Mouse (Mus musculus): ENCODE measurements at regions not wholly inside any gene's neighbourhood (a gene's known extent, or its start where the extent isn't known, plus 50 kb on each side); places are given as distances from the start of the nearest gene placed in this dataset.
"Not testable (repeated sequence)": the region's sequence is repeated elsewhere in the genome, so short reads cannot be mapped to it uniquely, and the experiment has no call there.

DNA sequence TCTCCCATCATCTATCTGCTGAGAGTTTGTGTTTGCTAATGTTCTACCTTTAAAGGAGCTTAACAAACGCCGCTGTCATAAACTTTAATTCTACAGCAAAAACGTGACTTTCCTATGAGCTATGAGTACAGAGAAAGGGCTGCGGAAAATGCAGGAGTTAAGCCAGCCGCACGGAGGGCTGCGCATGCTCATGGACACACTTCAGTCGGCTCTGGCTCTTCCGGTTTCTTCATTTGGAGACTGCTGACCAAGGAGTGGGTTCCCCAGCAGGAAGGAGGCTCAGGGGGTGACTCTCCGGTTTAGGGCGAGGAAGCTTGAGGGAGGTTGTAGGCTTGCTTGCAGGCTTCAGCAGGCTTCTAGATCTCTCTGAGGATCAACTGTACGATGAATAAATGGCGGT lies 59.3 kb downstream of the Sox2 start:
- no peak for DNase-seq (ENCODE audit: low read depth, low spot score)

DNA sequence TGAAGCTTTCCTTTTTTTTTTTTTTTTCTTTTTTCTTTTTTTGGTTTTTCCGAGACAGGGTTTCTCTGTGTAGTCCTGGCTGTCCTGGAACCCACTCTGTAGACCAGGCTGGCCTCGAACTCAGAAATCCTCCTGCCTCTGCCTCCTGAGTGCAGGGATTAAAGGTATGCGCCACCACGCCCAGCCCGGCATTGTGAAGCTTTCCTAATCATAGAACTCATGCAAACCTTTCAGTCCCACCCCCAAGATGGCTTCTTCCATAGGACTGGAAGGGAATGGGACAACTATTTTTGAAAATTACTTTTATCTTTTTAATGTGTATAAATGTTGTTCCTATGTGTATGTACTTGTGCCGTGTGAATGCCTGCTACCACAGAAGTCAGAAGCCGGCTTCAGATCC lies 61.9 kb downstream of the Sox2 start:
- DNase-seq (ENCODE audit: low read depth, low spot score), result not testable (repeated sequence)

DNA sequence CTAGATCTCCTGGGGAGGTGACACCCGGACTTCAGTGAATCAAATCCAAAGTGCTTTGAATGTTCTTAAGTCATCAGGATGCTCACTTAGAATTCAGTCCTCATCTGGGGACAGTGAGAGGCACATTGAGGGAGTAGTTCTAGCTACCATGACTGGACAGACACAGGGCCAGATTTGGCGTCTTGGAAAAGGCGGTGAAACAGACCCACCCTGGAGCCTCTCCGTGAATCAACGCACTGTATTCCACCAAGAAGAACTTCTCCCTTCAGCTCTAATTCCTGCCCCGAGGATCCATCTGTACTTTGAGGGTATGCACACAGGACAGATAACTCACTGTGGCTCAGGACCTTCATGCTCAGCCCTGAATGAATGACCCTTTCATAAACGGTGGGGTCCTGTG lies 72.3 kb downstream of the Sox2 start:
- DNase-seq (ENCODE audit: low read depth, low spot score), result no peak

DNA sequence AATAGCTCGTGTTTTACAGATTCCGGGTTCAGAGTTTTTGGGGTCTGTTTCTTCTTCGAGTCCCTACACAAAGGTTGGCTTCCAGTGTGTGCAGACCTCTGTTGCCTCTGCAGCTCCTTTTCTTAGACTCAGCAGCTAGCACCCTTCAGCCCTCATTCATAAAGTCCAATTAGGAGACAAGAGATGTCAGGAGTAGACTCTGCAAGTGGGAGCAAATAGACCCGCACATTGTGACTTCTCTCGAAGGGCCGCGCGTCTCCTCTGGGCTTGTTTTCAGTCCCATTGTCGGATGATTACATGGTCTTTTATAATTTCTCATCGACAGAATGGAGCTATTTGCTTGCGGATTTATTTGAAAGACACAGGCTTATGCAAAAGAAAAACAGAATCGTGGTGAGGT lies 76.8 kb downstream of the Sox2 start:
- DNase-seq (ENCODE audit: low read depth, low spot score), result no peak

DNA sequence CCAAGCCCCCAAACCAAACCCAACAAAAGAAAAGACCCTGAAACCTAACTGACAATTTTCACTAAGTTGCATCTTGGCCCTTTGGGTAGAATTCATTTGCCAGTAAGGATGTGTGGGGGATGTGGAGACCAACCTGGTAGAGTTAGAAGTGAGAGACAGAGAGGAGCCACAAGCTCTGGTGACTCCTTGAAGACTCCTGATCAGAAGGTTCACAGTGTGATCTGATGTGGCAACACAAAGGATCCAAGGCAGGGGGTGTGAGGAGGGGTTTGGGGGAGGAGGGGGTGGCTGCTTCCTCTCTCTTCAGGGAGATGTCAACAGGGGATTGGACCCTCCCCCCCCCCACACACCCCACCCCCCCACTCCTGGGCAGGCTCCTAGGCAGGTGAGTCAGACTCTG lies 78.1 kb downstream of the Sox2 start:
- DNase-seq (ENCODE audit: low read depth, low spot score), result no peak

DNA sequence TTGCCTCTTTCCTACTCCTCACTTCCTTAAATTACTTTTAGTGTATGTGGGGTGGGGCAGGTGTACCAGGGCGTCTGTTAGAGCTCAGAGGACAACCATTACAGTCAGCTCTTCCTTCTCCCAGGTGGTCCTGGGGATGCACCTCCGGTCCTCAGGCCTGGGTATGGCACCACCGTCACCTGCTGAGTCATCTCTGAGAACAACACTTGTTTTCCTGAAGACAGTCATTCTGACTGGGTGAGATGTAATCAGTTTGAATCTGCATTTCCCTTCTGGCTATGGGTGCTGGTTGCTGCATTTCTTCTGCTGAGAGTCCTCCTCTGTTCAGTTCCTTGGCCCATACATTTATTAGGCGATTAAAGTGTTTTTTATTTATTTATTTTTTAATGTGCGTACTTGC lies 84.8 kb downstream of the Sox2 start:
- no peak for DNase-seq (ENCODE audit: low read depth, low spot score)

DNA sequence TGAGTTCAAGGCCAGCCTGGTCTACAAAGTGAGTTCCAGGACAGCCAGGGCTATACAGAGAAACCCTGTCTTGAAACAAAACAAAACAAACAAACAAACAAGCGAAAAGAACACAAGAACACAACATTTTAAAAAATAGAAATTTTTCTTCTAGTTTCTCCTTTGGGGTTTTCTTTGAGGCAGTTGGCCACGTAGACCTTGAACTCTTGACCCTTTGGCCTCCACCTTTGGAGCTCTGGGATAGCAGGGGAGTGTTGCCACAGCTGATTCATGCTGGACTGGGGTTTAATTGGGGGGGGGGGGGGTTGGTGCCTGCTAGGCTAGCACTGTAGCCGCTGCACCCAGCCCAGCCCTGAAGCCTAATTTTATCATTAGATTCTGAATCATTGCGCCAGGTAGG lies 87.8 kb downstream of the Sox2 start:
- no peak for DNase-seq (ENCODE audit: low read depth, low spot score)

DNA sequence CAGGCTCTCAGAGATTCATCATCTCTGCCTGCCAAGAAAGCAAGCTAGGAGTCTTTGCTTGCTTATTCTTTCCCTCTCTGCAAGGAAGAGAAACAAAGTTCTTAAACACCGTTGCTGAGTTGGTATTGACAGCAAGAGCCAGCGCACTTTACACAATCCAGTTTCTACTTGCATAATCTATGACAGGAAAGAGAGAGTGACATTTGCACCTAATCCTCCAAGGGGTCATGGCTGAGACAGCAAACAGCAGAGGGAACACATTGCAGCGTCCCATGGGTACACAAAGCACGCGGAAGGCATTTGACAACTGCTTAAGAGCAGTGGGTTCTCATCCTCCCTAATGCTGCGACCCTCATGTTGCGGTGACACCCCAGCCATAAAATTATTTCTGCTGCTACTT lies 88.7 kb downstream of the Sox2 start:
- DNase-seq (ENCODE audit: low read depth, low spot score), result no peak

DNA sequence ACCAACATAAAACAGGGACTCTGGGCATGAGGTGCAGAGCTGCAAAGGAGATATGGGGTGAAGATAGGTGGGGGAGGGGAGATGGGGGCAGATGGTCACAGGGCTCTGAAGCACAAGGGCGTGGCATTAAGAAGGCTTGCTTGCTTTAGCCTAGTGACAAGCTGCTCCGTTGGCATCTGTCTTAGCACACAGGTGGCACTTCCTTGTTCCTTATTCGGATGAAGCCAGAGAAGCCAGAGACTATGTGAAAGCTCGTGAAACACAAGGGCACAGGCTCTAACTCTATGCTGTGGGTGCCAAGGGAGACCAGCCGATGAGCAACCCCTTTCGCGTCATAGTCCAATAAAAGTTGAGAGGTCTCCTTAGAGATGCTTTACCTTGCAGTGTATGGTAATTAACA lies 89.5 kb downstream of the Sox2 start:
- no peak for DNase-seq (ENCODE audit: low read depth, low spot score)

DNA sequence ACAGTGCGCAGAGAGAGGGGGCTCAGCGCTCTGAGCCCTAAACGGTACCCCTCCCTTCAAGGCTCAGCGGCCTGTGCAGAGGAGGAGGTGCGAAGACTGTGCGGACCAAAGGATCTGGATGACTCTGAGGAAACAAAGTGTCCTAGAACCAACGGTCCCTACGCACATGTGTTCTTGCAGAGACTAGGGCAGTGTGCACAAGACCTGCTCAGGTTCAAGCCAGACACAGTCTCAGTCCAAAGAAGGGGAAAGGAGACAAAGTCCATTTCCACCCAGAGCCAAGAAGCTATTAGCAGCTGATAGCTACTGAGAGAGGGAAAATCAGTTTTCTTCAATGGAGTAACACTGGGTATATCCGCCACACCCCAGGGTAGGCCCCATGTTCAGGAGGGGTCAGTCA lies 89.9 kb downstream of the Sox2 start:
- no peak for DNase-seq (ENCODE audit: low read depth, low spot score)

DNA sequence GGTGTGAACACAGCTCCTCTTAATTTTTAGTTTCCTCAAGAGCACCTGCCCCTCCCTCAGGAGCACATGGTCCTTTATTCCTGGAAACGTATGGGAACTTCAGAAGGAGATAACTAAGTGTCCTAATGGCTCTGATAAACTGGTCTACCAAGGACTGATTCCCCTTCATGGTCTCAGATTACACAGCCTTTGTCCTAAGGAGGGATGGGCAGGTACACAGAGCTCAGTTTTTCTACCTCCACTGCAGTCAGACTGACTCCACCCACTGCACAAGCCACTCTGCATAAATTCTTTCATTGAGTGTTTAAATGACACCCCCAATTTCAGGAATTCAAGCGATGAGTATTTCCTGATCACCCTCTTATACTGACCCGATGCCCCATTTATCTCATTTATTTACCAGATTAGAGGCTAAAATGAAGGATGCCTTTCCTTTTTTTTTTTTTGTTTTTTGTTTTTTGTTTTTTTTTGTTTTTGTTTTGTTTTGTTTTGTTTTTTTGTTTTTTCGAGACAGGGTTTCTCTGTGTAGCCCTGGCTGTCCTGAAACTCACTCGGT lies 95.1 kb downstream of the Sox2 start:
- no peak for DNase-seq (ENCODE audit: low read depth, low spot score)

DNA sequence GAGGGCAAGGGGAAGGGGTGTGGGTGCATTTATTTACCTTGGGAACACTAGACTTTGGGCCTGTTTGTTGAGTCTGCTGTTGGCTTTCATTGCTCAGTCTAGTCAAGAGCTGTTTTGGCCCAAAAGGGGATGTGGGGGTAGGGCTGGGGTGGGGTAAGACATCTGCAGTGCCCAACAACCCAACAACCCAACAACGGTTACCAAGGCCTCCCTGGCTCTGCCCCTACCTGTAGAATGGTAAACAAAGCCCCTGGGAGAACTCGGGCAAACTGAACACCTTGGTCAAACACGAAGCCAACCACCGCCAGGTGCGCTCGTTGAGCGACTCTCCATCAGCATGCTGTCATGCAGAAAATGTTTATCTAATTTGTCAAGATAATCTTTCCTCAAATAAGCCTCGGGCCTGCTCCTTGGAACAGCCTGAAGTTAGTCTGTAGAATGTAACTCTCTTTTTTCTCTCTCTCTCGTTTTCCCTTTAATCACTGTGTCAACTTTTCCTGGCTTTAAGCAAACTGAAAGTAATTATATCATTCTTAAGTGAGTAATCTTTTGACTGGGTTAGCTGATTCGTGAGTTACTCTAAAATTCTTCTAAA lies 97.4 kb downstream of the Sox2 start:
- no peak for DNase-seq (ENCODE audit: low read depth, low spot score)

DNA sequence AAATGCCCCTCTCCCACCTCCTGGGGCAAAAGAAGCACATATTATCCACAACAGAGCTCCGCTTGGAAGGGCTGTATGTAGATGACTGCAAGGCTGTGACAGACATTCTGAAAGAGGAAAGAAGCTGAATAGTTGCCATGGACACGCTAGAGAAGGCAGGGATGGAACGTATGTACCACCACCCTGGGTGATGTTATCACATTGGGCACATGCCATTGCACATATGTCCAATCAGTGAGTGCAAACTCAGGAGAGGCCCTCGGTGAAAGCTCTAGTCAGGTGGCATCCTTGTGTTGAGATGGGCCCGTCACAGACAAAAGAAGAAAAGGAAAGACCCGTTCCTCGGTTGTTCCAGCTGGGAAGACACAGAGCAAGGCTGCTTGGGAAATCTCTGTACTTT lies 99.8 kb downstream of the Sox2 start:
- no peak for DNase-seq (ENCODE audit: low read depth, low spot score)

DNA sequence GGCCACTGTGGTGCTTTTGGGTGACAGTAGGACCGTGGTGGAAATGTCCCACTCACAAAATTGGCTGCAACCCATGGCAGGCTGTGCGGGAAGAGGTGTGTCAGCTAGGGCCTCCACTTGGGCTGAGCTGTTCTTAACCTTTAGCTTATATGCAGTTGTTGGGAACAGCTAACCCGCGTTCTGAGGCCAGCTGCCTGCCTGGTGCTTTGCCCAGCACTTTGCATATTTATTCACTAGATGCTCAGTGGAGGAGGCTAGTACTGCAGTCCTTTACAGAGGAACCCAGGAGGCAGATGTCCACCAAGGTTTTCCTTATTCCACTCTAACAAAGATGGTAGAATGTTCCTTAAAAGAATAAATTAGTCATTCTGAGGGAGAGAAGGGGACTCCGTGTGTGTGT lies 101.3 kb downstream of the Sox2 start:
- no peak for DNase-seq (ENCODE audit: low read depth, low spot score)

DNA sequence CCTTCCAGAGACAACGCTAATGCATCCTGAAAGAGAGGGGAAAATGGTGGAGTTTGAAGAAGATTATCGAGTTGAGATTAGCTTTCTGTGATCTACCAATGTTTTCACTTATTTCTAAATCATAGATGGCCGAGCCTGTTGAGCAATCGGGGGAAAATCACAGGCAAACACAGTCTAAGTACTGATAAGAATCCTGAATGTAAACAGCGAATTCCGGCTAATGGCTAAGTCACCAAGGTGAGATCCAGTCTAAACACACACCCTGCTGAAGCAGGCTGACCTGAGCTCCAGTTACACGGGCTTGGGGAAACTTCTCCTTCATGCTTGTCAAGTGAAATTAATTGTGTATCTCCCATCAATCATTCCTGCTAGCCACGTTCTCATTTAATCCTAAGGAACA lies 103.4 kb downstream of the Sox2 start:
- DNase-seq (ENCODE audit: low read depth, low spot score), result no peak

DNA sequence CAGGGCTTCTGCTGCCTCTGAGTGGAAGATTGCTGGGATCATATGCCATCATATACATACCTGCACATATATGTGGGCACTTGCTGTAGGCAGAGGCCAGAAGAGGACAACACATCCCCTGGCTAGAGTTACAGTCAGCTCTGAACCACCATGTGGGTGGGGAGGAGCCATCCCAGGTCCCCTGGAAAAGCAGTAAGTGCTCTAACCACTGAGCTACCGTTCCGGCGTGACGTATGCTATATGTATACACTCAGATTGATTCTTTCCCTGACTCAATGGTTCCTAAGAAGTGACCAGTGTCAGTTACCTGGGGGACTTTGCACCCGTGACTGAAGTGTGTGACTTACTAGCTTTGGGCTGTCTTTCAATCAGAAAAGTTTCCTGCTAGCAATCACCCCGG lies 104.6 kb downstream of the Sox2 start:
- DNase-seq (ENCODE audit: low read depth, low spot score), result no peak

DNA sequence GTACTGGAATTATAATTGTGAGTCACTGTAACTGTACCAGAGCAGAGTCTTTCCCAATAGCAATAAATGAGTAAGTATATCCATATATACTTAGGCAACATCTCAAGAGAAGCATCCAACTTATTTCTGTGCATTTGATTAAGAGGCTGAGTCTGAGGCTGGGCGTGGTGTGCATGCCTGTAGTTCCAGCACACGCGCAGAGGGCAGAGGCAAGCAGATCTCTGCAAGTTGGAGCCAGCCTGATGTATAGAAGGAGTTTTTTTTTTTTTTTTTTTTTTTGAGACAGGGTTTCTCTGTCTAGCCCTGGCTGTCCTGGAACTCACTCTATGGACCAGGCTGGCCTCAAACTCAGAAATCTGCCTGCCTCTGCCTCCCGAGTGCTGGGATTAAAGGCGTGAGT lies 105.1 kb downstream of the Sox2 start:
- not testable (repeated sequence) for DNase-seq (ENCODE audit: low read depth, low spot score)

DNA sequence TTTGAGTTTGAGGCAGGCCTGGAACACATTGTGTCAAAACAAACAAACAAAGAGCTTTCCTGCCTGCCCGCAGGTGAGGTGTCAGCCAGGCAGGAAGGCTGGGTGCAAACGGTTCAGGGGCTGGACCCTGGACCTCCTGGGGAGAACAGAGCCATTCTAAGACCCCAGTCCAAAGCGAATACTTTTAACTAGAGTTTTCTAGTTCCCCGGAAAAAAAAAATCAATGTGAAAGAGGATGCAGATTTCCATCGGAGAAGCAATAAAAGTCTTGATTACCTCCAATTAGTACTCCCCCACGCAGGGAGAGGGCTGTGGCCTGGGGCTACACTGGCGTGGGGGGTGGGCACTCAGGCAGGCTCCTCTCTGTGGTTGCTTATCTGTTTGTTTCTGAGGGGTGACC lies 106.4 kb downstream of the Sox2 start:
- DNase-seq (ENCODE audit: low read depth, low spot score), result no peak

DNA sequence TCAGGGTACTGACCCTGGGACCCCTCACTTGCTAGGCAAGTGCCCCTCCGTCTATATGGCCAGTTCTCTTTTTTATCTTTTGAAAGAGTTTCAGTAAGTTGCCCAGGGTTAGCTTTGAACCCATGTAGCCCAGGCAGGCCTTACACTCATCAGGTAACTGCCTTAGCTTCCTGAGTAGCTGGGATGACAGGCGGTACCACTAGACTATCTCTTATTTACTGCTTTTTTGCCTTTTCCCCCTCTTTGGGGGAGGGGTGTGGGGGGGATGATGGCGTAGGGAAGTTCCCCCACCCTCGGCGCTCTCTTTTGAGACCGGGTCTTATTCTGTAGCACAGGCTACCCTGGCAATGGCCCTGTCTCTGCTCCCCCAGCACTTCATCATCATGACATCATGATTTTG lies 106.9 kb downstream of the Sox2 start:
- no peak for DNase-seq (ENCODE audit: low read depth, low spot score)

DNA sequence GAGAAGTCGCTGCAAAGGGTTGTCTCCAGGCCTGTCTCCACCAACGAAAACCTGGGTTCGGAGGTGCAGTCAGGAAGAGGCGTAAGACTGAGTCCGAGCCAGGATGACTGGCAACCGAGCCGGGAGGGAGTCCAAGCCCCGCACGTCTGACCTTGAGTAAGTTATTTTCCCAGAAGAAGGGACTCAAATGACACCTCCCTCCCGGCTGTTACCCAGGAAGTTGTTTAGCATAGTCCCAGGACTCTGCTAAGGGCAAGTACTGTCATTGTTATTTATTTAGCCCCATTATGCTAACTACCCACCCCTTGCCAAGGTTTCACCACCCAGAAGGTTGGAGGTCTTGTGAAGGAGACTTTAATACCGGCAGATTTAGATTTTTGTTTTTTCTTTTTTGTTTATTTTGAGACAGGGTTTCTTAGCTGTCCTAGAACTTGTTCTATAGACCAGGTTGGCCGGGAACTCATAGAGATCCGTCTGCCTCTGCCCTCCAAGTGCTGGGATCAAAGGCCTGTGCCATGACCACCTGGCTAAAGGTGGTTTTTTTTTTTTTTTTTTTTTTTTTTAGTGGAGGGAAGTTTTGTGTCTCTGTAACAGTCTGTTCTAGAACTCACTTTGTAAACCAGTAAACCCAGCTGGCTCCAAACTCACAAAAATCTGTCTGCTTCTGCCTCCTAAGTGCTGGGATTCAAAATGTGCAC lies 107.8 kb downstream of the Sox2 start:
- no peak for DNase-seq (ENCODE audit: low read depth, low spot score)

DNA sequence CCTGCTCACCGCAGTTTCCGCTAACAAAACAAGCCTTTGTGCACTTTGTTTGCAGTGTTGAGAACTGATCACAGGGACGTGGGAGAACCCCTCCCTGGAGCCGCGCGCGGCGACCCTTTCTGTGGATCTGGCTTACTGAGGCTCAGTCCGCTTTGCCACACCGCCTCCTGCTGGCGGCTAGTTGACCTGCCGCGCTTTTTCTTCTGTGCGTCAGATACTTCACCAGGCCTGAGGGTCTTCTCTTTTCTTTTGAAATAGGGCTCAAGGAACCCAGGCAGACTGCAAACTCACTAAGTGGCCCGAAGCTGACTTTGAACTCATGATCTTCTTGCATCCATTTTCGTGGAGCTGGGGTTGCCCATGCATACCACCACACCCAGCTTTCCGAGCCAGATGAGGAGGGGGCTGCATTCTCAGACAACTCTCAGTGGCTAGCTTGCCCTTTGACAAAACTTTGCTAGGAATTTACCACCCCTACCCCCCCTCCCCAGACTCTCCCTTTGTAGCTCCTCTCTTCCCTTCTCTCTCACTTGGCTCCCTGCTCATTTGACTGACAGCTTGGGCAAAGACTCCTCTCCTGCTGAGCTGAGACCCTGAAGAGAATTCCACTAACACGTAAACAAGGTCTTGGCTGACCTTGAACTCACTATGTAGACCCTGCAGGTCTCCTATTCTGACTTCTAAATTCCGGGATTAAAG lies 109.9 kb downstream of the Sox2 start:
- no peak for DNase-seq (ENCODE audit: low read depth, low spot score)

DNA sequence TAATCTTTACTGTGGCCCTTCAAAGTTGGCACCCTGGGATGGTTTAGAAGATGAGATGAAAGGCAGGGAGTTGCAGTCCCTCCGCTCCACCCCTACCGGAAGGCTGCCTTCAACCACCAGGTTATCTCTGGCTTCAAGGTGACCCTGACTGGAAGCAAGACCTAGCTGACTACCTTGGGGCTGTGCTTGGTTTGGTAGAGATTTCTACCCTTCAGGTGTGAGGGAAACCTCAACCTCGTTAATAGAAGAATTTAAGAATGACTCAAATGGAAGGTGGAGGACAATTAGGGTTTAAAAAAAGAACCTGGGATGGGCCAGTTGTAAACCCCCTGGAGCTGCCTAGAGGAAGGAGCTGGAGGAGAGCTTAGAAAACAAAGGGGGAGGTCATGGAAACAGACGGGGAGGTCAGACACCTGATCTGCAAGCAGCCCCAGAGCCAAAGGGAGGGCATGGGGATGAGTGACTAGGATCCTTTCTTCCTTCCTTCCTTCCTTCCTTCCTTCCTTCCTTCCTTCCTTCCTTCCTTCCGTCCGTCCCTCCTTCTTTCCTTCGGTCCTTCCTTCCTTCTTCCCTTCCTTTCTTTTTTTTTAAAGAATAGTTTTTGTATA lies 111.1 kb downstream of the Sox2 start:
- DNase-seq (ENCODE audit: low read depth, low spot score), result no peak

DNA sequence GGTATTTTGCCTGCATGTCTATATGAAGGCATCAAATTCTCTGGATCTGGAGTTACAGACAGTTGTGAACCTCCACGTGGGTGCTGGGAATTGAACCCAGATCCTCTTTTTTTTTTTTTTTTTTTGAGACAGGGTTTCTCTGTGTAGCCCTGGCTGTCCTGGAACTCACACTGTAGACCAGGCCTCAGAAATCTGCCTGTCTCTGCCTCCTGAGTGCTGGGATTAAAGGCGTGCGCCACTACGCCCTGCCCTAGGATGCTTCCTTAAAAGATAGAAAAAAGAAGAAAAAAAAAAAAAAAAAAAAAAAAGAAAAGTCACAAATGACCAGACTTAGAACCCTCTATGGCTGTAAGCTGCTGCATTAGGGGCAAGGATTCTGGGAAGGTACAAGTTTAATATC lies 111.6 kb downstream of the Sox2 start:
- DNase-seq (ENCODE audit: low read depth, low spot score), result no peak

All from forelimb bud, embryonic 11.5 days (tissue).